Mouse (Mus musculus) MEL (cell line): ENCODE data around the gene 4921507P07Rik. TPM values are rescaled to one million over a fixed set of nuclear protein-coding genes. Genes with fewer than 3 reads are reported as not detected.

Source experiments
- DNase-seq: peaks from one replicate; pipeline ENCODE4 v3.0.0; 2011; ENCODE audit warnings: low read depth, low spot score
- H3K27ac ChIP-seq: 2 replicates; pipeline ENCODE4 v1.5.1; 2012; ENCODE audit warnings: low read depth, mild to moderate bottlenecking, control low read depth, low read length, moderate library complexity; ENCODE audit not compliant: control insufficient read depth
- H3K27me3 ChIP-seq, 2 experiments: fragments of 150-350 bp in 1 of 2; sonication (generic) in 1 of 2; 2 replicates each; pipeline ENCODE4 v1.6.1; 2012; ENCODE audit warnings: low read length in 2 of 2, mild to moderate bottlenecking in 2 of 2, improper control_type of control experiment in 1 of 2, moderate library complexity in 1 of 2; ENCODE audit not compliant: insufficient read depth in 2 of 2, control insufficient read depth in 1 of 2
- H3K36me3 ChIP-seq, 2 experiments: 2 replicates each; pipeline ENCODE4 v1.6.1; 2012 to 2014; ENCODE audit warnings: low read length in 2 of 2, improper control_type of control experiment in 1 of 2, inconsistent platforms in 1 of 2, mild to moderate bottlenecking in 1 of 2; ENCODE audit not compliant: insufficient read depth in 2 of 2, control insufficient read depth in 1 of 2
- H3K4me1 ChIP-seq, 2 experiments: fragments of 150-350 bp in 1 of 2; sonication (generic) in 1 of 2; 2 replicates each; pipeline ENCODE4 v1.6.1; 2012; ENCODE audit warnings: low read length in 2 of 2, improper control_type of control experiment in 1 of 2, mild to moderate bottlenecking in 1 of 2; ENCODE audit not compliant: insufficient read depth in 2 of 2, control insufficient read depth in 1 of 2
- H3K4me3 ChIP-seq, 2 experiments: fragments of 150-350 bp in 1 of 2; sonication (generic) in 1 of 2; 2 replicates each; pipeline ENCODE4 v1.5.1; 2012; ENCODE audit warnings: low read depth in 2 of 2, low read length in 2 of 2, mild to moderate bottlenecking in 2 of 2, moderate library complexity in 2 of 2, control low read depth in 1 of 2, improper control_type of control experiment in 1 of 2; ENCODE audit not compliant: control insufficient read depth in 1 of 2, insufficient read depth in 1 of 2
- H3K79me2 ChIP-seq: 2 replicates; pipeline ENCODE4 v1.6.1; 2012; ENCODE audit warnings: mild to moderate bottlenecking, low read length, moderate library complexity; ENCODE audit not compliant: control insufficient read depth, poor library complexity, insufficient read depth
- H3K9ac ChIP-seq: 2 replicates; pipeline ENCODE4 v1.6.1; 2012; ENCODE audit warnings: low read depth, mild to moderate bottlenecking, control low read depth, low read length, moderate library complexity; ENCODE audit not compliant: control insufficient read depth, poor library complexity, severe bottlenecking
- H3K9me3 ChIP-seq: fragments of 150-350 bp; sonication (generic); replicated peaks from 2 replicates; pipeline ENCODE4 v1.6.1; 2012; ENCODE audit warnings: mild to moderate bottlenecking, low read length, improper control_type of control experiment, moderate library complexity; ENCODE audit not compliant: insufficient read depth
- BHLHE40 ChIP-seq: IDR thresholded peaks from 2 replicates; pipeline ENCODE4 v1.6.1; 2012; ENCODE audit warnings: low read depth, mild to moderate bottlenecking, inconsistent platforms, low read length, improper control_type of control experiment, borderline replicate concordance
- CHD1 ChIP-seq: IDR thresholded peaks from 2 replicates; pipeline ENCODE4 v1.6.1; 2012; ENCODE audit warnings: low read depth, mild to moderate bottlenecking, inconsistent platforms, low read length, improper control_type of control experiment
- CHD2 ChIP-seq: IDR thresholded peaks from 2 replicates; pipeline ENCODE4 v1.6.1; 2011; ENCODE audit warnings: low read length, improper control_type of control experiment
- E2F4 ChIP-seq: IDR thresholded peaks from 2 replicates; pipeline ENCODE4 v1.6.1; 2011; ENCODE audit warnings: low read depth, low read length, improper control_type of control experiment, borderline replicate concordance
- ELF1 ChIP-seq: IDR thresholded peaks from 2 replicates; pipeline ENCODE4 v1.6.1; 2014; ENCODE audit warnings: low read depth, mild to moderate bottlenecking, inconsistent platforms, low read length, improper control_type of control experiment, moderate library complexity
- ETS1 ChIP-seq: IDR thresholded peaks from 2 replicates; pipeline ENCODE4 v1.6.1; 2012; ENCODE audit warnings: low read depth, mild to moderate bottlenecking, inconsistent platforms, low read length, improper control_type of control experiment, moderate library complexity
- GABPA ChIP-seq: IDR thresholded peaks from 2 replicates; pipeline ENCODE4 v1.6.1; 2012; ENCODE audit warnings: low read depth, mild to moderate bottlenecking, inconsistent platforms, low read length, improper control_type of control experiment, moderate library complexity
- GATA1 ChIP-seq: IDR thresholded peaks from 2 replicates; pipeline ENCODE4 v1.6.1; 2011; ENCODE audit warnings: low read depth, low read length, improper control_type of control experiment
- HCFC1 ChIP-seq: IDR thresholded peaks from 2 replicates; pipeline ENCODE4 v1.6.1; 2012; ENCODE audit warnings: low read depth, mild to moderate bottlenecking, inconsistent platforms, low read length, improper control_type of control experiment, moderate library complexity
- JUND ChIP-seq: IDR thresholded peaks from 2 replicates; pipeline ENCODE4 v1.6.1; 2011; ENCODE audit warnings: low read depth, mild to moderate bottlenecking, improper control_type of control experiment, low read length
- KAT2A ChIP-seq: conservative IDR thresholded peaks from 2 replicates; pipeline ENCODE4 v1.6.1; 2012; ENCODE audit warnings: low read depth, low read length, improper control_type of control experiment, inconsistent platforms
- MAFK ChIP-seq: IDR thresholded peaks from 2 replicates; pipeline ENCODE4 v1.6.1; 2011; ENCODE audit warnings: low read depth, mild to moderate bottlenecking, low read length, improper control_type of control experiment, borderline replicate concordance
- MAZ ChIP-seq: IDR thresholded peaks from 2 replicates; pipeline ENCODE4 v1.6.1; 2012; ENCODE audit warnings: low read depth, mild to moderate bottlenecking, inconsistent platforms, low read length, improper control_type of control experiment
- MEF2A ChIP-seq: IDR thresholded peaks from 2 replicates; pipeline ENCODE4 v1.6.1; 2014; ENCODE audit warnings: low read depth, mild to moderate bottlenecking, inconsistent platforms, low read length, improper control_type of control experiment; ENCODE audit not compliant: poor library complexity, insufficient replicate concordance, severe bottlenecking; ENCODE audit errors: extremely low read depth
- MYC ChIP-seq: IDR thresholded peaks from 2 replicates; pipeline ENCODE4 v1.6.1; 2011; ENCODE audit warnings: low read depth, mild to moderate bottlenecking, low read length, improper control_type of control experiment, moderate library complexity
- NELFE ChIP-seq: IDR thresholded peaks from 2 replicates; pipeline ENCODE4 v1.6.1; 2011; ENCODE audit warnings: low read depth, low read length, improper control_type of control experiment
- NRF1 ChIP-seq: IDR thresholded peaks from 2 replicates; pipeline ENCODE4 v1.6.1; 2014; ENCODE audit warnings: low read depth, mild to moderate bottlenecking, inconsistent platforms, low read length, improper control_type of control experiment, moderate library complexity; ENCODE audit not compliant: poor library complexity, insufficient read depth, severe bottlenecking
- POLR2A ChIP-seq, 2 experiments: IDR thresholded peaks; 2 replicates each; pipeline ENCODE4 v1.6.1; 2011 to 2012; ENCODE audit warnings: low read length in 2 of 2, mild to moderate bottlenecking in 2 of 2, control low read depth in 1 of 2, improper control_type of control experiment in 1 of 2, low read depth in 1 of 2, moderate library complexity in 1 of 2; ENCODE audit not compliant: control insufficient read depth in 1 of 2, insufficient read depth in 1 of 2, poor library complexity in 1 of 2
- POLR2AphosphoS5 ChIP-seq: IDR thresholded peaks from 2 replicates; pipeline ENCODE4 v1.6.1; 2012; ENCODE audit warnings: low read depth, borderline replicate concordance, mild to moderate bottlenecking, inconsistent platforms, low read length, moderate library complexity, mixed read lengths
- RAD21 ChIP-seq: IDR thresholded peaks from 2 replicates; pipeline ENCODE4 v1.6.1; 2011; ENCODE audit warnings: mild to moderate bottlenecking, low read depth, low read length, improper control_type of control experiment
- RCOR1 ChIP-seq: IDR thresholded peaks from 2 replicates; pipeline ENCODE4 v1.6.1; 2012; ENCODE audit warnings: low read depth, mild to moderate bottlenecking, inconsistent platforms, low read length, improper control_type of control experiment
- SIN3A ChIP-seq: IDR thresholded peaks from 2 replicates; pipeline ENCODE4 v1.6.1; 2012; ENCODE audit warnings: low read length, improper control_type of control experiment, inconsistent platforms
- SMC3 ChIP-seq: IDR thresholded peaks from 2 replicates; pipeline ENCODE4 v1.6.1; 2011; ENCODE audit warnings: low read depth, low read length, improper control_type of control experiment
- TAL1 ChIP-seq: IDR thresholded peaks from 2 replicates; pipeline ENCODE4 v1.6.1; 2012; ENCODE audit warnings: mild to moderate bottlenecking, inconsistent platforms, low read length, moderate library complexity, mixed read lengths
- TBP ChIP-seq: IDR thresholded peaks from 2 replicates; pipeline ENCODE4 v1.8.0; 2011; ENCODE audit warnings: low read depth, low read length, improper control_type of control experiment
- TCF12 ChIP-seq: IDR thresholded peaks from 2 replicates; pipeline ENCODE4 v1.6.1; 2014; ENCODE audit warnings: low read depth, mild to moderate bottlenecking, inconsistent platforms, low read length, improper control_type of control experiment, moderate library complexity
- UBTF ChIP-seq: IDR thresholded peaks from 2 replicates; pipeline ENCODE4 v1.6.1; 2012; ENCODE audit warnings: low read depth, mild to moderate bottlenecking, inconsistent platforms, low read length, improper control_type of control experiment, moderate library complexity, borderline replicate concordance; ENCODE audit not compliant: insufficient read depth
- USF1 ChIP-seq: IDR thresholded peaks from 2 replicates; pipeline ENCODE4 v1.6.1; 2014; ENCODE audit warnings: low read depth, mild to moderate bottlenecking, inconsistent platforms, low read length, improper control_type of control experiment, moderate library complexity
- USF2 ChIP-seq, 2 experiments: IDR thresholded peaks; 2 replicates each; pipeline ENCODE4 v1.6.1; 2011 to 2012; ENCODE audit warnings: improper control_type of control experiment in 2 of 2, low read length in 2 of 2, borderline replicate concordance in 1 of 2, inconsistent platforms in 1 of 2, low read depth in 1 of 2, mild to moderate bottlenecking in 1 of 2; ENCODE audit not compliant: insufficient read depth in 1 of 2
- ZC3H11A ChIP-seq: IDR thresholded peaks from 2 replicates; pipeline ENCODE4 v1.6.1; 2012; ENCODE audit warnings: low read depth, mild to moderate bottlenecking, inconsistent platforms, low read length, improper control_type of control experiment
- ZKSCAN1 ChIP-seq: IDR thresholded peaks from 2 replicates; pipeline ENCODE4 v1.6.1; 2012; ENCODE audit warnings: low read depth, mild to moderate bottlenecking, inconsistent platforms, low read length, improper control_type of control experiment, moderate library complexity
- ZMIZ1 ChIP-seq: IDR thresholded peaks from 2 replicates; pipeline ENCODE4 v1.6.1; 2012; ENCODE audit warnings: low read depth, mild to moderate bottlenecking, inconsistent platforms, low read length, improper control_type of control experiment, moderate library complexity
- ZNF384 ChIP-seq: IDR thresholded peaks from 2 replicates; pipeline ENCODE4 v1.6.1; 2012; ENCODE audit warnings: low read depth, mild to moderate bottlenecking, inconsistent platforms, low read length, improper control_type of control experiment
- polyA plus RNA-seq, 2 experiments: library from polyadenylated mRNA; stranded (reverse) in 1 of 2; unstranded in 1 of 2; fragments of >175 nt in 1 of 2; fragments of >200 nt in 1 of 2; gene quantifications; 2 replicates each; pipeline versions ENCODE4 v1.2.1 to v1.2.4; 2012; ENCODE audit warnings: low replicate concordance in 2 of 2, low read depth in 1 of 2; ENCODE audit not compliant: insufficient read length in 2 of 2, insufficient read depth in 1 of 2, missing spikeins in 1 of 2
- total RNA-seq: library from RNA; depleted of rRNA; stranded (reverse); fragments of 300-350 nt; gene quantifications from 2 replicates; pipeline ENCODE4 v1.2.3, GENCODE M21; 2012; rRNA removed

4921507P07Rik gene
- total RNA-seq = 0.65 and 0.89 TPM in 2 replicates
- polyA plus RNA-seq = 1 to 10 TPM in 1 of 2 experiments, not detected in 1; 1.5 TPM

DNA sequence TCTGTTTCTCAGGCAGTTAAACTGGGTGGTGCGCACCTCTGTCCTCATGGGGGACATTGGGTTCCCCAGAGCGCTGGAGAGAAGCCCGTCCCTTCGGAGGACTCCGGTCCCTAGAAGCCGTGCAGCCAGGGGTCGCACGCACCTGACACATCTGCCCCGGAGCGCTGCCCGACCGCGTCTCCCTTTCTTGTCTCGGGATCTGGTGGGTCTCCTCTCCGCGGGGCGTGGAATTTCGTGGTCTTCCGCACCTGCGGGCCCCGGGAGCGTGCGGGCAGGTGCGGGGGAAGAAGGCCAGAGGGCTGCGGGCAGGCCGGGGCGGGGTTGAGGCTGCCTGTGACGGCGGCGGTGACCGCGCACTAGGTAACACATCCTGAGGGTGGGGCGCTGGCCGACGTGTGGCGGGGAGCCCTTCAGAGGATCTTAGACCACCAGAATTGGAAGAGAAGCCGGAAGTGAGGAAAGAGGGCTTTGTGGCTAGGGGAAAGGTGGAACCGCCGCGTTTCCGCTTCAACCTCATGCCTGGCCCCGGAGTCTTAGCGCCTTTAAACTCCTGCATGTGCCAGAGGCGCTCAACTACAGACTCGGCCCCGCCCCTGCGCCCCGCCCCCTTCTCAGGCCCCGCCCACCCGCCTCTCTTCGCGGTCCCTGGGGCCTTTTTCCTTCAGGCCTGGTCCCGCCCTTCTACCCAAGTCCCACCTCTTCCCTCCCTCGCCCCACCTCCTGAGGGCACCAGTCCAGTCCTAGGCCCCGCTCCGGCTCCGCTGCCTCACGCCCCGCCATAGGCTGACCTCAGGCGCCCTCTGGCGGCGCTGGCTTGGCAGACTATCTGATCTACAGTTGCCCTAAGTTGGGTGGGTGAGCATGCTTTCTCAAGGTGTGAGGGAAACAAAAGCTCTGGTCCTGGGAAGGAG, at the start of gene 4921507P07Rik:
TSS of gene 4921507P07Rik (minus strand) at position 332 of the 911 bp plus-strand sequence.
- Histone ChIP-seq H3K27me3 (no peaks in the 10 kb centered on the region), H3K4me1 (peaks cover 5 to 8% of the 10 kb centered on the region in 2 experiments; a peak in 3 of 4 replicates), H3K79me2 (no peaks in the 10 kb centered on the region), H3K36me3 (peaks cover 0 to 13% of the 10 kb centered on the region in 2 experiments; a peak in 2 of 4 replicates), H3K4me3 (peak within 1 kb of the TSS; percentile 61 to 94), H3K9me3 (no peaks in the 10 kb centered on the region), H3K9ac (peak within 1 kb of the TSS; percentile 81), H3K27ac (peak within 1 kb of the TSS; percentile 22; the same call in 1 of the 2 replicates)
- peak; percentile 96 for DNase-seq
- TF ChIP-seq TCF12 (0 out of 2 replicates have a peak, but pooled peaks have one; percentile 19), ZNF384 (no peak), MYC (no peak), SMC3 (peak; percentile 63), USF2 (IDR thresholded peaks at IDR 0.05; ENCODE audit: borderline replicate concordance in 1 of 2, insufficient read depth in 1 of 2, low read depth in 1 of 2, low read length in 2 of 2) (no peak), GABPA (no peak), ZC3H11A (peak; percentile 45), MAZ (peak; percentile 93), USF1 (no peak), ELF1 (0 out of 2 replicates have a peak, but pooled peaks have one; percentile 20), RAD21 (peak; percentile 51), HCFC1 (peak; percentile 62), UBTF (no peak), ZKSCAN1 (no peak), SIN3A (peak; percentile 30; the same call in 1 of the 2 replicates), NRF1 (no peak), MEF2A (no peak), TBP (0 out of 2 replicates have a peak, but pooled peaks have one; percentile 44), TAL1 (no peak), BHLHE40 (peak; percentile 15; the same call in 1 of the 2 replicates), KAT2A (no peak), CHD2 (no peak), ETS1 (no peak), MAFK (no peak), NELFE (peak; percentile 56; the same call in 1 of the 2 replicates), CHD1 (no peak), GATA1 (peak; percentile 57; the same call in 1 of the 2 replicates), JUND (no peak), ZMIZ1 (0 out of 2 replicates have a peak, but pooled peaks have one; percentile 47), E2F4 (no peak), RCOR1 (no peak), POLR2AphosphoS5 (no peak), POLR2A (IDR thresholded peaks at IDR 0.05; ENCODE audit: control insufficient read depth in 1 of 2, insufficient read depth in 1 of 2, low read depth in 1 of 2, low read length in 2 of 2, poor library complexity in 1 of 2) (peak; percentile 62 to 77; a peak in 3 of 4 replicates)
